Mouse (Mus musculus) midbrain, embryonic 11.5 days (tissue): ENCODE data around the gene Depp1. TPM values are rescaled to one million over a fixed set of nuclear protein-coding genes. Genes with fewer than 3 reads are reported as not detected.

Experiments
- ATAC-seq: fragments of 200-750 bp; cut with Nextera tagmentation; 2 replicates; pipeline ENCODE4 v1.8.0; 2017; ENCODE audit warnings: moderate TSS enrichment, moderate library complexity; ENCODE audit not compliant: low FRiP score
- DNase-seq: peaks from one replicate; pipeline ENCODE4 v3.0.0; 2015; ENCODE audit warnings: low spot score; ENCODE audit errors: missing footprints
- H3K27ac ChIP-seq: fragments of 300-500 bp; sonication (generic); 2 replicates; pipeline ENCODE4 v1.5.1; 2014; ENCODE audit warnings: low read depth, low read length
- H3K27me3 ChIP-seq: fragments of 300-500 bp; sonication (generic); 2 replicates; pipeline ENCODE4 v1.6.1; 2014; ENCODE audit warnings: mild to moderate bottlenecking, low read length, moderate library complexity, mixed read lengths; ENCODE audit not compliant: control insufficient read depth, insufficient read depth
- H3K36me3 ChIP-seq: fragments of 300-500 bp; sonication (generic); 2 replicates; pipeline ENCODE4 v1.6.1; 2014; ENCODE audit warnings: mild to moderate bottlenecking, low read length, moderate library complexity, mixed read lengths; ENCODE audit not compliant: control insufficient read depth, insufficient read depth
- H3K4me1 ChIP-seq: fragments of 300-500 bp; sonication (generic); 2 replicates; pipeline ENCODE4 v1.6.1; 2014; ENCODE audit warnings: low read length; ENCODE audit not compliant: control insufficient read depth, insufficient read depth
- H3K4me2 ChIP-seq: fragments of 300-500 bp; sonication (generic); 2 replicates; pipeline ENCODE4 v1.6.1; 2014; ENCODE audit warnings: mild to moderate bottlenecking, moderate library complexity
- H3K4me3 ChIP-seq: fragments of 300-500 bp; sonication (generic); 2 replicates; pipeline ENCODE4 v1.5.1; 2014; ENCODE audit warnings: low read depth, low read length
- H3K9ac ChIP-seq: fragments of 300-500 bp; sonication (generic); 2 replicates; pipeline ENCODE4 v1.6.1; 2014; ENCODE audit warnings: low read length
- H3K9me3 ChIP-seq: fragments of 300-500 bp; sonication (generic); 2 replicates; pipeline ENCODE4 v1.6.1; 2016; ENCODE audit warnings: low read length; ENCODE audit not compliant: control insufficient read depth
- WGBS: fragments of 180-500 bp; shearing (Covaris S2); extraction: QIAGEN DNeasy Blood & Tissue Kit; methylation state at CpG from one replicate; pipeline ENCODE4 v1.1.7; 2014; 5-methylcytosine and 5-hydroxymethylcytosine counted together
- polyA plus RNA-seq: library from polyadenylated mRNA; unstranded; fragments of >200 nt; fragmentation: Nextera tagmentation; extraction: Ambion mirVana; gene quantifications from 2 replicates; pipeline ENCODE4 v1.2.1, GENCODE M21; 2014

Depp1 gene
- polyA plus RNA-seq, 1 experiment from 2014 or later, result 6.5 TPM

DNA sequence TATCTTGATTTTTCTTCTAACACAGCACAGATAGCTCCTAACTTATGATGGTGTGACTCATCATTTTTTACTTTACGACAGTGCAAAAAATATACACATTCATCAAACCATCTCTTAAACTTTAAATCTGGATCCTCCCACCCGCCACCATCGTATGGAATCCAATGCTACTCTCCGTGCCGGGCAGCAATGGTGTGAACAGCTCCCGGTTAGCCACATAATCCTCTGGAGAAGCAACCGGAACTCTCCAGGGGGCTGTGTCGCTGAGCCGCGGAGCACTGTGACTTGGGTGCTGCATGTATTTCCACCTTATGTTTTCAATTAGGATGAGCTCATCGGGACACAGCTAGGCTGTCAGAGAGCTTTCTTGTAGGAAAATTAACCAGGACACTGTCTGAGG is 7.5 kb upstream of the Depp1 start:
- Histone ChIP-seq H3K4me3 (no peak overlapping the region), H3K27me3 (no peaks in the 10 kb centered on the region), H3K36me3 (no peaks in the 10 kb centered on the region), H3K27ac (no peak overlapping the region), H3K4me2 (no peak overlapping the region), H3K9ac (no peak overlapping the region), H3K9me3 (no peaks in the 10 kb centered on the region), H3K4me1 (no peaks in the 10 kb centered on the region)
- ATAC-seq, result no peak
- peak; percentile 61 for DNase-seq
- 85% methylated on average over 11 of the region's 11 CpGs for WGBS

DNA sequence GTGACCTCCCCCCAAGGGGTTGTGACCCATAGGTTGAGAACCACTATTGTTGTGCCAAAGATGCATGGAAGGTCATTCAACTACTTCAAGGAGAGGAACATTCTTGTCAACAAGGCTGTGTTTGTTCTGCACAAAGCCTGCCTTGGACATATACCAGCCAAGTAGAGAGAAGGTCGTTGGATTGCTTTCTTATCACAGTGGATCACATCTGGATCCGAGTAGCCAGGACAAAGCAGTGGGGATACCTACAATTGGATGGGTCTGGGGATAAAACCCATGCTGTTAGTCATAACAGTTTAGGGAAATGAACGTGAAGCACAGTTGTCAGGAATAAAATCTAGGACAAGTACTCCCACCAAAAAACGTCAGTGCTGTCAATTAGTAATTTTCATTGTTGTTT is 6.5 kb upstream of the Depp1 start:
- Histone ChIP-seq H3K27ac (no peak overlapping the region), H3K9me3 (no peaks in the 10 kb centered on the region), H3K4me1 (no peaks in the 10 kb centered on the region), H3K4me3 (no peak overlapping the region), H3K4me2 (no peak overlapping the region), H3K36me3 (no peaks in the 10 kb centered on the region), H3K27me3 (no peaks in the 10 kb centered on the region), H3K9ac (no peak overlapping the region)
- WGBS, result 73% methylated on average over 4 of the region's 4 CpGs
- ATAC-seq, result no peak
- DNase-seq, result peak; percentile 17

GRCm38 (mm10) chr6:116644335-116644734 is 6.1 kb upstream of the Depp1 start:
- H3K9me3 ChIP-seq, result no peaks in the 10 kb centered on the region
- no peaks in the 10 kb centered on the region for H3K27me3 ChIP-seq
- H3K36me3 ChIP-seq, result no peaks in the 10 kb centered on the region
- no peak overlapping the region for H3K27ac ChIP-seq
- WGBS, result 87% methylated on average over 3 of the region's 3 CpGs
- H3K9ac ChIP-seq, result no peak overlapping the region
- no peaks in the 10 kb centered on the region for H3K4me1 ChIP-seq
- ATAC-seq (no peak), DNase-seq (peak; percentile 68)
- no peak overlapping the region for H3K4me3 ChIP-seq
- H3K4me2 ChIP-seq, result no peak overlapping the region

GRCm38 (mm10) chr6:116647763-116648162 is 2.6 kb upstream of the Depp1 start:
- ATAC-seq (no peak), DNase-seq (peak; percentile 19)
- no peak overlapping the region for H3K9ac ChIP-seq
- H3K36me3 ChIP-seq, result no peaks in the 10 kb centered on the region
- H3K4me2 ChIP-seq, result no peak overlapping the region
- 82% methylated on average over 12 of the region's 12 CpGs for WGBS
- H3K27me3 ChIP-seq, result no peaks in the 10 kb centered on the region
- H3K9me3 ChIP-seq, result no peaks in the 10 kb centered on the region
- H3K27ac ChIP-seq, result no peak overlapping the region
- H3K4me1 ChIP-seq, result no peaks in the 10 kb centered on the region
- H3K4me3 ChIP-seq, result no peak overlapping the region

DNA sequence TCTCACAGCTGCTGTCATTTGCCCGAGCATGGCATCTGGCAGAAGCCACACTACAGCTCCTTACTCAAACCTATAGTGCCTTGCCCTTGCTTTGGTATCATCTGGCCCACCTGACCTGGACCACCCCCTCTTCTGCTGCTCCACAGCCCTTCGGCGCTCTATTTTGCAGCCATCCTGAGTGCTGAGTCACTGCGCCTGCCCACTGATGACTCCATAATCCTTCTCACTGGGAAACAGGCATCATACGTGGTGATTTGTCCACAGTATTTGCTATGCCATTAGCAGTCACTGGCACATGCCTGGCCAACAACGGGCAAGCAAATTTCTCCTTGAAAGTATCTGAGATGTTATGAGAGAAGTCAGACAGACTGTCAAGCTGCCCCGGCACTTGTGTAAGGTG is 598 bp upstream of the Depp1 start:
- Histone ChIP-seq H3K36me3 (no peaks in the 10 kb centered on the region), H3K27me3 (no peaks in the 10 kb centered on the region), H3K9ac (no peak overlapping the region), H3K27ac (no peak overlapping the region), H3K4me2 (no peak overlapping the region), H3K9me3 (no peaks in the 10 kb centered on the region), H3K4me1 (no peaks in the 10 kb centered on the region), H3K4me3 (no peak overlapping the region)
- ATAC-seq (no peak), DNase-seq (peak; percentile 33)
- WGBS, result 94% methylated on average over 7 of the region's 7 CpGs

DNA sequence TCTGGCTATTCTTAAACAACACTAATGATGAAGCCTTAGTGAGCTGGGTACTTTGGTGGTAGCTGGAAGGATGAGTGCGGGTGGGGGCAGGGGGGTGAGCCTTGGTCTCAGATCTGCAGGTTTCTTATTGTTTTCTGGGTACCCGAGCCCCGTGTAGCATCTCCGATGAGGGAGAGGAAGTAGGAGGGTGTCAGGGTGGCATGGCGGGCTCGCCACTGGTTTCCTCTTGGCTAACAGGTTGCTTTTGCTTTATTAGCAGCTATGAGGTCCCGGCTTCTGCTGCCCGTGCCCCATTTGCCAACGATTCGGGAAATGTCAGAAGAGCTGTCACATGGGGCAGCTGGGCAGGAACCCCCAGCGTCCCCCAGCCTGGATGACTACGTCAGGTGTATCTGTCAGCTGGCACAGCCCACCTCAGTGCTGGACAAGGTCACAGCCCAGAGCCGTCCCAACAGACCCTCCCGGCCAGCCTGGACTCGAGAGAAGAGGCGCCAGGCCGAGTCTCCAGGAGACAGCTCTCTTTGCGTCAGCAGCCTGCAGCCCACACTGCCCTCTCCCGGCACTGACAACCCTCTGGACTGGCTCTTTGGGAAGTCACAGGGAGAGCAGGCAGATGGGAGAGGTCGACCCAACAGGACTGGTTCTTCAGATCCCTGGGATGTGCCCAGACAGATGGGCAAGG is 1.2 kb downstream of the Depp1 start:
- Histone ChIP-seq H3K27me3 (no peaks in the 10 kb centered on the region), H3K36me3 (no peaks in the 10 kb centered on the region), H3K4me1 (no peaks in the 10 kb centered on the region), H3K4me2 (no peak overlapping the region), H3K9ac (no peak overlapping the region), H3K27ac (no peak overlapping the region), H3K9me3 (no peaks in the 10 kb centered on the region), H3K4me3 (no peak overlapping the region)
- DNase-seq, result peak; percentile 81
- no peak for ATAC-seq
- WGBS, result 82% methylated on average over 20 of the region's 20 CpGs

GRCm38 (mm10) chr6:116653191-116653590 is 2.8 kb downstream of the Depp1 start:
- no peak overlapping the region for H3K4me3 ChIP-seq
- no peak overlapping the region for H3K9ac ChIP-seq
- H3K27ac ChIP-seq, result no peak overlapping the region
- H3K36me3 ChIP-seq, result no peaks in the 10 kb centered on the region
- DNase-seq (no peak), ATAC-seq (no peak)
- no peak overlapping the region for H3K4me2 ChIP-seq
- 73% methylated on average over 3 of the region's 3 CpGs for WGBS
- H3K4me1 ChIP-seq, result no peaks in the 10 kb centered on the region
- H3K9me3 ChIP-seq, result no peaks in the 10 kb centered on the region
- H3K27me3 ChIP-seq, result no peaks in the 10 kb centered on the region

DNA sequence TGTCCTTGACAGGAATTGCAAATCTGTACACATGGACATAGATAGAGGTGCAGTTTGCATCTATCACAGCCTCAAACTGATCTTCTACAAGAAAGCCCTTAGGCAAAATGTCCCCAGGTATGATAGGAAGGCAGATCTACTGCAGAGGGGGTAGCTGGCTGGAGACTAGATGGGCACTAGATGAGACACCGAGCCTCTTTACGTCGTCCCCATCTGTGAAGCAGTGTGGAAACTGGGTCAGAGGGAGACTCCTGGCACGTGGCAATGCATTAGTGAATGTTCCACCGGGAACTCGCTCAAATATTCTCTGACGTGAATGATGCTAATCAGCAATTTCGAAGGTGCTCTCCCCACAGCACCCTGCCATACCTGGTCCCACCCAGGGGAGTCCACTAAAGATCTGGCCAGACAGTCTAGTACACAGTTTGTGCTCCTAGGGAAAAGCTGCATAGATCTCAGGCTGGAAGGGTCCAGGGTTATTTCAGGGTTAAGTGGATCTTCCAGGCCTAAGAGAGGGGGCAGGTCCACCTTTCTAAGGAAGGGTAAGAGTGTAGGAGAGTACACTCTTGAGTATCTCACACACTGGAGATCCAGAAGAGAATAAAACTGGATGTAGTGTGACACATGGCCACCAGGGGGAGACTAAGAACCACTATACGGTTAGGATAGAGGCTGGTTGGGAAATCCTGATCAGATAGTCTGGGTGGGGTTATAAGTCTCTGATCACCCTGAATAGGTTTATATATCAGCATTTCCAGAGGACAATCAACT is 3.5 kb downstream of the Depp1 start:
- H3K27ac ChIP-seq, result no peak overlapping the region
- H3K9me3 ChIP-seq, result no peaks in the 10 kb centered on the region
- H3K4me1 ChIP-seq, result no peaks in the 10 kb centered on the region
- H3K9ac ChIP-seq, result no peak overlapping the region
- 68% methylated on average over 9 of the region's 9 CpGs for WGBS
- H3K4me2 ChIP-seq, result no peak overlapping the region
- H3K27me3 ChIP-seq, result no peaks in the 10 kb centered on the region
- H3K4me3 ChIP-seq, result no peak overlapping the region
- H3K36me3 ChIP-seq, result no peaks in the 10 kb centered on the region
- DNase-seq, result peak; percentile 97
- ATAC-seq, result peak; percentile 80

DNA sequence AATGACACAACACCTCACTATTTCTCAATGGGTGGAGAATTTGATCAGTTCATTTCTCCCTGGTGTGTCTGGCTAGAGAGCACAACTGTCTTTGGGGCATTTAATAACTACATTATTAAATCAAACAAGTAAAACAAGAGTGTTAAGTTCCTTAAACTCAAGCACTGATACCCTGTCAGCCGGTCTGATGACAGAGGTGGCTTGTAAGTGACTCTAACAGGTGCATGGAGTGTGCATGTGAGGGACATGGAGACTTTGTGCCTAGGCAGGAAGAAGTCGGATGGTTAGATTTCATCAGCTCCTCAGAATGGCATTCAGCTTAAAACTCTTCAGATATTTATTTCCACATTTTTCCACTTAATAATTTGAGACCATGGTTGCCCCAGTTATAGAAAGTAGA is 13.0 kb downstream of the Depp1 start:
- Histone ChIP-seq H3K27ac (no peak overlapping the region), H3K9ac (no peak overlapping the region), H3K36me3 (no peaks in the 10 kb centered on the region), H3K4me2 (no peak overlapping the region), H3K9me3 (no peaks in the 10 kb centered on the region), H3K4me3 (no peak overlapping the region), H3K4me1 (peaks cover 15% of the 10 kb centered on the region), H3K27me3 (no peaks in the 10 kb centered on the region)
- no peak for ATAC-seq
- 93% methylated on average over 2 of the region's 2 CpGs for WGBS
- DNase-seq, result no peak
